Mouse (Mus musculus): Measurements from ENCODE around the gene Ikzf1. TPM values are rescaled to one million over a fixed set of nuclear protein-coding genes. Genes with fewer than 3 reads are reported as not detected.

Ikzf1 gene
- polyA plus RNA-seq, 1 experiment from 2014 or later, result 0.39 TPM

- no peak overlapping the region for H3K9ac ChIP-seq (ENCODE audit: low read length)
- 93% methylated on average over 6 of the region's 6 CpGs for WGBS
- H3K4me1 ChIP-seq (replicated peaks; ENCODE audit: control insufficient read depth, insufficient read depth), result no peaks in the 10 kb centered on the region
- ATAC-seq (ENCODE audit: low FRiP score, low TSS enrichment) (no peak), DNase-seq (ENCODE audit: low spot score) (no peak)
- H3K9me3 ChIP-seq (ENCODE audit: control insufficient read depth, low read length), result no peaks in the 10 kb centered on the region
- no peaks in the 10 kb centered on the region for H3K27me3 ChIP-seq (ENCODE audit: control insufficient read depth, insufficient read depth, low read length)
- no peaks in the 10 kb centered on the region for H3K36me3 ChIP-seq (ENCODE audit: control insufficient read depth, insufficient read depth, low read length)
- H3K27ac ChIP-seq (replicated peaks), result no peak overlapping the region
- H3K4me3 ChIP-seq (ENCODE audit: low read depth, low read length), result no peak overlapping the region
- H3K4me2 ChIP-seq (replicated peaks; ENCODE audit: low read depth), result no peak overlapping the region
- TF ChIP-seq CTCF (IDR thresholded peaks at IDR 0.05; ENCODE audit: low read depth) (no peak), EP300 (optimal IDR thresholded peaks at IDR 0.05) (no peak)
These were observed 24.5 kb downstream of the Ikzf1 start for GRCm38 (mm10) chr11:11709311-11709710.

DNA sequence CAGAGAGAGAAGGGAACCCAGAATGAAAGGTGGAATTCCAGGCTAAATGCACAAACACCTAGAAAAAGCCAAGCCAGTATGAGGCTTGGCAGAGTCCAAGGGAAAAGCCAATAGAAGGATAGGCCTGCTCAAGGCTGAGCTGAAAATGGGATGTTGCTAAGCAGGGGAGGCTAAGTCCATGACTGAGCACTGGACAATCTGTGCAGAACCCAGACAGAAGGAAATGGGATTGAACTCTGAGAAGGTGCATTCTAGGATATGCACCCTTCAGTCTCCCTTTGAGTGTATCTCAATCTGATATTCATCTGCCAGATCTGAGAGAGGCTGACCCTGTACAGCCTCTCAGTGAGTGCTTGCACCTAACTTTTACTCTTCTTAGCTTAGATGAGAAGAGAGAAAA lies 25.9 kb downstream of the Ikzf1 start:
- Histone ChIP-seq H3K27me3 (ENCODE audit: control insufficient read depth, insufficient read depth, low read length) (no peaks in the 10 kb centered on the region), H3K4me3 (ENCODE audit: low read depth, low read length) (no peak overlapping the region), H3K27ac (replicated peaks) (no peak overlapping the region), H3K4me2 (replicated peaks; ENCODE audit: low read depth) (no peak overlapping the region), H3K9me3 (ENCODE audit: control insufficient read depth, low read length) (no peaks in the 10 kb centered on the region), H3K9ac (ENCODE audit: low read length) (no peak overlapping the region), H3K4me1 (replicated peaks; ENCODE audit: control insufficient read depth, insufficient read depth) (no peaks in the 10 kb centered on the region), H3K36me3 (ENCODE audit: control insufficient read depth, insufficient read depth, low read length) (no peaks in the 10 kb centered on the region)
- ATAC-seq (ENCODE audit: low FRiP score, low TSS enrichment) (no peak), DNase-seq (ENCODE audit: low spot score) (no peak)
- TF ChIP-seq EP300 (optimal IDR thresholded peaks at IDR 0.05) (no peak), CTCF (IDR thresholded peaks at IDR 0.05; ENCODE audit: low read depth) (no peak)

- no peak overlapping the region for H3K9ac ChIP-seq (ENCODE audit: low read length)
- H3K4me3 ChIP-seq (ENCODE audit: low read depth, low read length), result no peak overlapping the region
- no peak for DNase-seq (ENCODE audit: low spot score)
- H3K27ac ChIP-seq (replicated peaks), result no peak overlapping the region
- no peak overlapping the region for H3K4me2 ChIP-seq (replicated peaks; ENCODE audit: low read depth)
- no peaks in the 10 kb centered on the region for H3K27me3 ChIP-seq (ENCODE audit: control insufficient read depth, insufficient read depth, low read length)
- WGBS, result 52% methylated on average over 7 of the region's 7 CpGs
- H3K4me1 ChIP-seq (replicated peaks; ENCODE audit: control insufficient read depth, insufficient read depth), result no peaks in the 10 kb centered on the region
- TF ChIP-seq EP300 (optimal IDR thresholded peaks at IDR 0.05) (no peak), CTCF (IDR thresholded peaks at IDR 0.05; ENCODE audit: low read depth) (no peak)
- no peaks in the 10 kb centered on the region for H3K9me3 ChIP-seq (ENCODE audit: control insufficient read depth, low read length)
- no peak for ATAC-seq (ENCODE audit: low FRiP score, low TSS enrichment)
- H3K36me3 ChIP-seq (ENCODE audit: control insufficient read depth, insufficient read depth, low read length), result no peaks in the 10 kb centered on the region
These were observed 26.9 kb downstream of the Ikzf1 start for GRCm38 (mm10) chr11:11711748-11712147.

DNA sequence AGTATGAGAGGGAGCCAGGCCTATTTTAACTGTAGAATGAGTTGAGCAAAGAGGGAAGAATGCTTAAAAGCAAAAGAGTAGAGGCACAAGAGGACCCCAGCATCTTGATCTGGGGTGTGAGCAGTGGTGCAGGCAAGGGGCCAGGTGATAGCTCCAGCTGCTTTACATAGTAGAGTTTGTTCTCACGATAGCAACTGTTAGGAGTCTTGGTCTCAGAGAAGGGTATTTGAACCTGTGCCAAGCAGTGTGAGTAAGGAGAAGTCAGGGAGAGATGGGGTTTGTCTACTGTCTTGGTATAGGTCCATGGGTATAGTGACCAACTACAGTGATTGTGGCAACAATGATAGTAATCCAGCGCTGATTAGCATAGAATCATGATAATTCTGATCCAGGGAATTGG lies 29.9 kb downstream of the Ikzf1 start:
- no peak for DNase-seq (ENCODE audit: low spot score)
- no peak overlapping the region for H3K4me2 ChIP-seq (replicated peaks; ENCODE audit: low read depth)
- no peak overlapping the region for H3K9ac ChIP-seq (ENCODE audit: low read length)
- no peaks in the 10 kb centered on the region for H3K36me3 ChIP-seq (ENCODE audit: control insufficient read depth, insufficient read depth, low read length)
- H3K4me1 ChIP-seq (replicated peaks; ENCODE audit: control insufficient read depth, insufficient read depth), result no peaks in the 10 kb centered on the region
- WGBS, result 64% methylated on average over 2 of the region's 2 CpGs
- no peak for TF ChIP-seq EP300 (optimal IDR thresholded peaks at IDR 0.05)
- no peak for TF ChIP-seq CTCF (IDR thresholded peaks at IDR 0.05; ENCODE audit: low read depth)
- no peak overlapping the region for H3K4me3 ChIP-seq (ENCODE audit: low read depth, low read length)
- ATAC-seq (ENCODE audit: low FRiP score, low TSS enrichment), result no peak
- H3K9me3 ChIP-seq (ENCODE audit: control insufficient read depth, low read length), result no peaks in the 10 kb centered on the region
- H3K27ac ChIP-seq (replicated peaks), result no peak overlapping the region
- no peaks in the 10 kb centered on the region for H3K27me3 ChIP-seq (ENCODE audit: control insufficient read depth, insufficient read depth, low read length)

GRCm38 (mm10) chr11:11715963-11716691 lies 31.3 kb downstream of the Ikzf1 start:
- Histone ChIP-seq H3K9me3 (ENCODE audit: control insufficient read depth, low read length) (no peaks in the 10 kb centered on the region), H3K4me2 (replicated peaks; ENCODE audit: low read depth) (no peak overlapping the region), H3K4me3 (ENCODE audit: low read depth, low read length) (no peak overlapping the region), H3K27me3 (ENCODE audit: control insufficient read depth, insufficient read depth, low read length) (no peaks in the 10 kb centered on the region), H3K27ac (replicated peaks) (no peak overlapping the region), H3K36me3 (ENCODE audit: control insufficient read depth, insufficient read depth, low read length) (no peaks in the 10 kb centered on the region), H3K9ac (ENCODE audit: low read length) (no peak overlapping the region), H3K4me1 (replicated peaks; ENCODE audit: control insufficient read depth, insufficient read depth) (no peaks in the 10 kb centered on the region)
- TF ChIP-seq CTCF (IDR thresholded peaks at IDR 0.05; ENCODE audit: low read depth), result no peak
- TF ChIP-seq EP300 (optimal IDR thresholded peaks at IDR 0.05), result no peak
- no peak for ATAC-seq (ENCODE audit: low FRiP score, low TSS enrichment)
- DNase-seq (ENCODE audit: low spot score), result no peak
- 72% methylated on average over 7 of the region's 7 CpGs for WGBS

DNA sequence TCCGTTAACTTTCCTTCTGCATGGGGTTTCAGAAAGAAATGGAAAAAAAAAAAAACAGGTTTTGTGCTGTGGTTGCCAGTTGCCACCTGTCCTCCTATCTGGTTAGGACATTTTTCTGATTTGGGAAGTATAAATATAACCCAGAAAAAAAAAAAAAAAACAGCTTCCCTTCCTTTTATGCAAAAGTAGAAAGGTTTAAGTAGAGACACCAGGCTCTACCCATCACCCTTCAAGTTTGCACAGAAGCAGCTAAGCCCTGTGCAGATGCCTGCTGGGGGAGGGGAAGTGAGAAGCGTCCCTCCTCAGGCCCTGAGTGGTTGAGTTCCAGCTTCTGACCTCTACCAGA lies 31.9 kb downstream of the Ikzf1 start:
- H3K27me3 ChIP-seq (ENCODE audit: control insufficient read depth, insufficient read depth, low read length), result no peaks in the 10 kb centered on the region
- ATAC-seq (ENCODE audit: low FRiP score, low TSS enrichment), result no peak
- WGBS, result 66% methylated on average over 2 of the region's 2 CpGs

More for the DNA sequence above, 31.9 kb downstream of the Ikzf1 start:
- H3K4me2 ChIP-seq (replicated peaks; ENCODE audit: low read depth), result no peak overlapping the region
- DNase-seq (ENCODE audit: low spot score), result no peak
- H3K9ac ChIP-seq (ENCODE audit: low read length), result no peak overlapping the region
- no peaks in the 10 kb centered on the region for H3K36me3 ChIP-seq (ENCODE audit: control insufficient read depth, insufficient read depth, low read length)
- no peaks in the 10 kb centered on the region for H3K4me1 ChIP-seq (replicated peaks; ENCODE audit: control insufficient read depth, insufficient read depth)
- H3K4me3 ChIP-seq (ENCODE audit: low read depth, low read length), result no peak overlapping the region
- TF ChIP-seq EP300 (optimal IDR thresholded peaks at IDR 0.05) (no peak), CTCF (IDR thresholded peaks at IDR 0.05; ENCODE audit: low read depth) (no peak)
- H3K9me3 ChIP-seq (ENCODE audit: control insufficient read depth, low read length), result no peaks in the 10 kb centered on the region
- H3K27ac ChIP-seq (replicated peaks), result no peak overlapping the region
